Mouse (Mus musculus) bone marrow, adult 2 months (tissue): ENCODE results near the gene Armc2.
A peak's percentile ranks its signal among the peaks of the same experiment; 100 is the strongest.

Experiments used
- CTCF ChIP-seq: fragments of 200-500 bp; IDR thresholded peaks from 2 replicates; pipeline ENCODE4 v1.5.1; 2011; ENCODE audit warnings: low read length, control low read depth; ENCODE audit not compliant: control insufficient read depth, insufficient read depth
- POLR2A ChIP-seq: fragments of 200-500 bp; IDR thresholded peaks from 2 replicates; pipeline ENCODE4 v1.6.1; 2011; ENCODE audit warnings: low read depth, mild to moderate bottlenecking, control low read depth, low read length, borderline replicate concordance; ENCODE audit not compliant: control insufficient read depth

DNA sequence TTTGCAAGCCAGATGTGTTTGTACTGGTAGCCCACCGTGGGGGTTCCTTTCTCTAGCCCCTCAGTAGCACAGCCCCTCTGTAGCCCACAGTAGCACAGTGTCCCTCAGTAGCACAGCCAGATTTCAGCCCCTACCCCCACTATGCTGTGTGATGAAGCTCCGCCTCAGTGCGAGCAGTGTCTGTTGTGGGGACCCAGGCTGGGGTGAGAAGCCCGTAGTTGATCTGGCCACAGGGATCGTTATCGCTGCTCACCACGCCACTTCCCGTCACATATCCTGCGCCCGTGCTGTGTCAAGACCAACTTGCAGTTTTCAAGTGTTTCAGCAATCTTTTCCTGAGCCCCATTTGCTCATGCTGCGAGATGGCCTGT is 39.0 kb upstream of the Armc2 start:
- TF ChIP-seq POLR2A (peak; percentile 41; the same call in 1 of the 2 replicates), CTCF (no peak)
